Mouse (Mus musculus): Measurements from ENCODE around the gene Zfp280b. TPM values are rescaled to one million over a fixed set of nuclear protein-coding genes. Genes with fewer than 3 reads are reported as not detected.

The Zfp280b gene
- total and polyA plus RNA-seq, 3 experiments, result 19.0 to 36.6 (median 24.4) TPM

GRCm38 (mm10) chr10:76025470-76026190, 6.8 kb upstream of the Zfp280b start:
- H3K27ac ChIP-seq (ENCODE audit: insufficient read depth, low read depth), result no peak overlapping the region
- H3K9ac ChIP-seq (ENCODE audit: insufficient read depth, low read depth), result no peak overlapping the region
- H3K9me3 ChIP-seq (replicated peaks; ENCODE audit: low read length), result peaks cover 9% of the 10 kb centered on the region
- DNase-seq (ENCODE audit: extremely low read depth), result no peak
- no peak overlapping the region for H3K4me2 ChIP-seq (ENCODE audit: insufficient read depth, low read depth, poor library complexity, severe bottlenecking)
- dilution Hi-C loops (cut with MboI; ENCODE audit: extremely low pct_ligation_motif_present, extremely low pct_unique_long_range_greater_than_20kb, low sequenced_read_pairs), result no loop called here
- no peaks in the 10 kb centered on the region for H3K27me3 ChIP-seq (replicated peaks)
- H3K79me2 ChIP-seq (replicated peaks; ENCODE audit: control insufficient read depth, extremely low read depth, insufficient read depth, poor library complexity, severe bottlenecking), result no peaks in the 10 kb centered on the region
- no peaks in the 10 kb centered on the region for H3K36me3 ChIP-seq (replicated peaks in 1 of 2; ENCODE audit: control insufficient read depth in 1 of 2, insufficient read depth in 1 of 2, low read length in 1 of 2)
- in situ Hi-C loops (cut with MboI; ENCODE audit: low pct_ligation_motif_present, low pct_unique_long_range_greater_than_20kb, low sequenced_read_pairs), result no loop called here
- H3K4me3 ChIP-seq (replicated peaks in 1 of 3; ENCODE audit: low read depth in 2 of 3, low read length in 2 of 3, poor library complexity in 1 of 3), result no peak overlapping the region
- H3K4me1 ChIP-seq (ENCODE audit: control insufficient read depth in 1 of 2, insufficient read depth in 2 of 2), result peaks cover 13 to 29% of the 10 kb centered on the region in 2 experiments
- no peak for TF ChIP-seq GABPA (IDR thresholded peaks at IDR 0.05; ENCODE audit: insufficient replicate concordance, low read depth, low read length)
- no peak for TF ChIP-seq UBTF (IDR thresholded peaks at IDR 0.05; ENCODE audit: low read depth, low read length)
- no peak for TF ChIP-seq RAD21 (IDR thresholded peaks at IDR 0.05; ENCODE audit: low read depth, low read length)
- TF ChIP-seq BHLHE40 (IDR thresholded peaks at IDR 0.05; ENCODE audit: low read depth, low read length), result no peak
- no peak for TF ChIP-seq JUND (conservative IDR thresholded peaks at IDR 0.05; ENCODE audit: low read depth, low read length)
- TF ChIP-seq SIN3A (IDR thresholded peaks at IDR 0.05; ENCODE audit: low read length), result no peak
- TF ChIP-seq RCOR1 (conservative IDR thresholded peaks at IDR 0.05; ENCODE audit: low read depth, low read length), result no peak
- TF ChIP-seq PAX5 (IDR thresholded peaks at IDR 0.05; ENCODE audit: low read length), result no peak
- TF ChIP-seq MXI1 (IDR thresholded peaks at IDR 0.05; ENCODE audit: low read depth, low read length), result no peak
- TF ChIP-seq NRF1 (IDR thresholded peaks at IDR 0.05; ENCODE audit: low read depth, low read length), result no peak
- no peak for TF ChIP-seq CHD2 (IDR thresholded peaks at IDR 0.05; ENCODE audit: low read length)
- no peak for TF ChIP-seq MAFK (IDR thresholded peaks at IDR 0.05; ENCODE audit: insufficient replicate concordance, low read length)
- TF ChIP-seq CTCF (conservative IDR thresholded peaks at IDR 0.05 in 1 of 2, IDR thresholded peaks at IDR 0.05 in 1 of 2; ENCODE audit: low read depth in 2 of 2, low read length in 2 of 2), result no peak
- no peak for TF ChIP-seq USF1 (IDR thresholded peaks at IDR 0.05; ENCODE audit: low read depth, low read length)
- TF ChIP-seq MYC (IDR thresholded peaks at IDR 0.05; ENCODE audit: low read depth, low read length), result no peak
- TF ChIP-seq TBP (conservative IDR thresholded peaks at IDR 0.05; ENCODE audit: low read depth, low read length), result no peak
- TF ChIP-seq JUN (IDR thresholded peaks at IDR 0.05; ENCODE audit: insufficient read depth, low read depth, low read length), result no peak
- TF ChIP-seq ZMIZ1 (IDR thresholded peaks at IDR 0.05; ENCODE audit: low read depth, low read length), result no peak

DNA sequence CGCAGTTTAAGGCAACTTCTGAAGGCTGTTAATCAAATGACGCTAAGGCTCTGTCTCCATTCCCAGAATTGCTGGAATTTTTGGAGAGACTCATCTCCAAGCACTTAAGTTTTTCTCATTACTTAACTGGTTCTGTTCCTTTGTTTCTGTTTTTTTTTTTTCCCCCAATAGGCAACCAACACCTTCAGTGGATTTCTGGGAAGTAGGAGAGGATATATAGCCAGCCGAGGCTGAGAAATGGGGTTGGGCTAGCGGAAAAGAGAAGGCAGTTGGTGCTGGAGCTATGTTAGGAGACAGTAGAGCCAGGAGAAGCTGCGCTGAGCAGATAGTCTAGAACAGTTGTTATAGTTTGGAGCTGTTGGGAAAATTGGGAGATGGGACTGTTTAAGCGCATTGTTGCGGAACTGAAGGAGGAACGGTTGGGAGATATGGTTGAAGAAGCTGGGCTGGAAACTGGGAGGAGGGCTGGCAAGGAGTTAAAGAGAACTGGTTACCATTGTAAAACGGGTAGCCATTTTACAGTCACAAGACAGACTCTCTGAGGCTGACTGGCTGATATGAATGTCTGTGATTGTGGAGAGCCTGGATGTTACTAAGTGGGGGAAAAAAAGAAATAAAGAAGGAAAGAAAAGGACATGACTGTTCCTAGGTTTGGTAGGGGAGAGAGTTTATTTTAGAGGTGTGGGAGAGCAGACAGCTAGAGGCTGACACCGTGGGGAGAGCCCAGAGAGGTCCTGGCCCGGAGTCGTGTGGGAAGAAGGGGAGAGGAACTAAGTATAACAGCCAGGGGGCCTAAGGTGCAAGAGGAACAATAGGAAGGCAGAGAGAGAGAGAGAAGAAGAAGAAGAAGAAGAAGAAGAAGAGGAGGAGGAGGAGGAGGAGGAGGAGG, 5.1 kb upstream of the Zfp280b start:
- Histone ChIP-seq H3K4me1 (ENCODE audit: control insufficient read depth in 1 of 2, insufficient read depth in 2 of 2) (peaks cover 13 to 32% of the 10 kb centered on the region in 2 experiments), H3K4me3 (replicated peaks in 1 of 3; ENCODE audit: low read depth in 2 of 3, low read length in 2 of 3, poor library complexity in 1 of 3) (no peak overlapping the region), H3K79me2 (replicated peaks; ENCODE audit: control insufficient read depth, extremely low read depth, insufficient read depth, poor library complexity, severe bottlenecking) (no peaks in the 10 kb centered on the region), H3K4me2 (ENCODE audit: insufficient read depth, low read depth, poor library complexity, severe bottlenecking) (peak overlapping the region; percentile 35), H3K36me3 (replicated peaks in 1 of 2; ENCODE audit: control insufficient read depth in 1 of 2, insufficient read depth in 1 of 2, low read length in 1 of 2) (no peaks in the 10 kb centered on the region), H3K9ac (ENCODE audit: insufficient read depth, low read depth) (no peak overlapping the region), H3K27ac (ENCODE audit: insufficient read depth, low read depth) (no peak overlapping the region), H3K9me3 (replicated peaks; ENCODE audit: low read length) (peaks cover 9% of the 10 kb centered on the region), H3K27me3 (replicated peaks) (no peaks in the 10 kb centered on the region)
- TF ChIP-seq POLR2AphosphoS2 (IDR thresholded peaks at IDR 0.05; ENCODE audit: low read depth, low read length) (no peak), ZMIZ1 (IDR thresholded peaks at IDR 0.05; ENCODE audit: low read depth, low read length) (peak; percentile 52), CTCF (conservative IDR thresholded peaks at IDR 0.05 in 1 of 2, IDR thresholded peaks at IDR 0.05 in 1 of 2; ENCODE audit: low read depth in 2 of 2, low read length in 2 of 2) (0 out of 4 replicates have a peak, but pooled peaks of 1 of the 2 experiments have one; percentile 1), ZNF384 (IDR thresholded peaks at IDR 0.05; ENCODE audit: low read depth, low read length) (peak; percentile 39; the same call in 1 of the 2 replicates)
- dilution Hi-C loops (cut with MboI; ENCODE audit: extremely low pct_ligation_motif_present, extremely low pct_unique_long_range_greater_than_20kb, low sequenced_read_pairs) (no loop called here), in situ Hi-C loops (cut with MboI; ENCODE audit: low pct_ligation_motif_present, low pct_unique_long_range_greater_than_20kb, low sequenced_read_pairs) (no loop called here)
- no peak for DNase-seq (ENCODE audit: extremely low read depth)

Measured in CH12.LX (cell line).